Mouse (Mus musculus) heart, adult 2 months (tissue): ENCODE measurements at regions not wholly inside any gene's neighbourhood (a gene's known extent, or its start where the extent isn't known, plus 50 kb on each side); places are given as distances from the start of the nearest gene placed in this dataset.

ENCODE experiments used
- DNase-seq, 2 experiments: peaks; one replicate each; pipeline ENCODE4 v3.0.0; 2021
- H3K27ac ChIP-seq: fragments of 200-600 bp; 2 replicates; pipeline ENCODE4 v1.8.1; 2022
- H3K27me3 ChIP-seq: fragments of 200-500 bp; 2 replicates; pipeline ENCODE4 v1.6.1; 2012; ENCODE audit warnings: mild to moderate bottlenecking, low read length, inconsistent platforms, mixed read lengths; ENCODE audit not compliant: control insufficient read depth, insufficient read depth
- H3K36me3 ChIP-seq: fragments of 200-500 bp; 2 replicates; pipeline ENCODE4 v1.6.1; 2012; ENCODE audit warnings: low read length, inconsistent platforms; ENCODE audit not compliant: control insufficient read depth, insufficient read depth
- H3K4me1 ChIP-seq: fragments of 200-500 bp; 2 replicates; pipeline ENCODE4 v1.6.1; 2011; ENCODE audit warnings: low read length; ENCODE audit not compliant: control insufficient read depth, insufficient read depth
- H3K4me3 ChIP-seq: fragments of 200-600 bp; 2 replicates; pipeline ENCODE4 v1.8.1; 2022
- H3K79me2 ChIP-seq: fragments of 200-500 bp; replicated peaks from 2 replicates; pipeline ENCODE4 v1.6.1; 2012; ENCODE audit warnings: mild to moderate bottlenecking, inconsistent platforms, low read length, moderate library complexity, mixed read lengths; ENCODE audit not compliant: control insufficient read depth, insufficient read depth
- H3K9ac ChIP-seq: fragments of 200-500 bp; 2 replicates; pipeline ENCODE4 v1.6.1; 2012; ENCODE audit warnings: low read depth, mild to moderate bottlenecking, control low read depth, inconsistent platforms, low read length, mixed read lengths
- CTCF ChIP-seq: fragments of 200-600 bp; IDR thresholded peaks from 2 replicates; pipeline ENCODE4 v1.8.1; 2022; ENCODE audit warnings: antibody characterized with exemption, mild to moderate bottlenecking, moderate library complexity
- EP300 ChIP-seq: fragments of 200-500 bp; IDR thresholded peaks from 2 replicates; pipeline ENCODE4 v1.6.1; 2011; ENCODE audit warnings: low read depth, low read length, control low read depth; ENCODE audit not compliant: insufficient read depth
- POLR2A ChIP-seq: fragments of 200-500 bp; IDR thresholded peaks from 2 replicates; pipeline ENCODE4 v1.6.1; 2011; ENCODE audit warnings: mild to moderate bottlenecking, low read depth, low read length, control low read depth; ENCODE audit not compliant: insufficient read depth
- WGBS: fragments of 180-500 bp; shearing (Covaris S2); methylation state at CpG from one replicate; pipeline ENCODE4 v1.1.7; 2018; 5-methylcytosine and 5-hydroxymethylcytosine counted together
- intact Hi-C: fragments of 180-260 bp; cut with DNase I; formaldehyde crosslinking; loops from one replicate; pipeline ENCODE4 v1.15.1; 2025

DNA sequence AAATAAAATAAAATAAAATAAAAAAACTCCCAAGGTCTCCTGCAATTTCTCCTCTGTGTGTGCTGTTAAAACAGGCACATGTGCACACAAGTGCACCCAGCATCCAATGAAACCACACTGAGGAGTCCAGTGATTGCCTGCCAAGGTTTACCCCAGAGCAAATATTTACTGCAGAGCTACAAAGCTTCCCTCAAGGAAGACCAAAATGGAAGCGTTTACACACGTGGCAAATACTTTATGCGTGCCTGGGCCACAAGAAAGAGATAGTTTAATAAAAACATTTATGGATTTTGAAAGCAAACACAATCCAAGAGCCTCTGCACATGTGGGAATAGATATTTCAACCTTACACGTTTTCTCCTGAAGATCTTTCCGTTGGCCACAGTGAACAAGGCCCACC, 265.4 kb upstream of the Nfe2l3 start:
- Histone ChIP-seq H3K4me3 (no peak overlapping the region), H3K27me3 (no peaks in the 10 kb centered on the region), H3K36me3 (no peaks in the 10 kb centered on the region), H3K9ac (no peak overlapping the region), H3K4me1 (peaks cover 3% of the 10 kb centered on the region), H3K27ac (no peak overlapping the region), H3K79me2 (no peaks in the 10 kb centered on the region)
- intact Hi-C loops = loop anchor here (5.0 kb wide), 1 partner anchor 190 kb away; no protein-coding TSS in a partner anchor
- DNase-seq = no peak
- 78% methylated on average over 5 of the region's 5 CpGs for WGBS
- TF ChIP-seq CTCF (no peak), EP300 (no peak), POLR2A (no peak)

DNA sequence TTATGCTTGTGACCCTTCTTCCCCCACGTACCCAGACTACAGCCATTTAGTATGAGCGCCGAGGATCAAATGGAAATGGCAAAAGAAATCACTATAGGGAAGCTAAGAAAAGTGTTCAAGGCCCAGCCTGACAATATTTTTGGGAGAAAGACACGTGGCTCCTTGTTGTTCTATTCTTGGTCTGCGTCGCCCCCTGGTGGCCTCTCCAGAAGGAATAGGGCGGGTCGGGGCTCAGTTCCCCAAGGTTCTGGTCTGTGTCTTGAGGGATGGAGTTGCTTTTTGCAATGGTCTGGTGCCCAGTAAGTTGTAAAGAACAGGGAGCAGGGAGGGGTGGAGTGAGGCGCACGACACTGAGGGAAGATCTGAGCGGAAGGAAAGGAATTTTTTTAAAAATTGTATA, 264.4 kb upstream of the Nfe2l3 start:
- Histone ChIP-seq H3K79me2 (no peaks in the 10 kb centered on the region), H3K36me3 (no peaks in the 10 kb centered on the region), H3K4me3 (no peak overlapping the region), H3K4me1 (peaks cover 3% of the 10 kb centered on the region), H3K27me3 (no peaks in the 10 kb centered on the region; the same call in 1 of the 2 replicates), H3K9ac (no peak overlapping the region), H3K27ac (no peak overlapping the region; the same call in 1 of the 2 replicates)
- 8% methylated on average over 11 of the region's 11 CpGs for WGBS
- TF ChIP-seq EP300 (0 out of 2 replicates have a peak, but pooled peaks have one; percentile 54), CTCF (peak; percentile 88), POLR2A (no peak)
- intact Hi-C loops = loop anchor here (1.0 to 5.0 kb wide), 5 partner anchors 131 to 489 kb away; no protein-coding TSS in a partner anchor
- DNase-seq = peak; percentile 83 to 87

DNA sequence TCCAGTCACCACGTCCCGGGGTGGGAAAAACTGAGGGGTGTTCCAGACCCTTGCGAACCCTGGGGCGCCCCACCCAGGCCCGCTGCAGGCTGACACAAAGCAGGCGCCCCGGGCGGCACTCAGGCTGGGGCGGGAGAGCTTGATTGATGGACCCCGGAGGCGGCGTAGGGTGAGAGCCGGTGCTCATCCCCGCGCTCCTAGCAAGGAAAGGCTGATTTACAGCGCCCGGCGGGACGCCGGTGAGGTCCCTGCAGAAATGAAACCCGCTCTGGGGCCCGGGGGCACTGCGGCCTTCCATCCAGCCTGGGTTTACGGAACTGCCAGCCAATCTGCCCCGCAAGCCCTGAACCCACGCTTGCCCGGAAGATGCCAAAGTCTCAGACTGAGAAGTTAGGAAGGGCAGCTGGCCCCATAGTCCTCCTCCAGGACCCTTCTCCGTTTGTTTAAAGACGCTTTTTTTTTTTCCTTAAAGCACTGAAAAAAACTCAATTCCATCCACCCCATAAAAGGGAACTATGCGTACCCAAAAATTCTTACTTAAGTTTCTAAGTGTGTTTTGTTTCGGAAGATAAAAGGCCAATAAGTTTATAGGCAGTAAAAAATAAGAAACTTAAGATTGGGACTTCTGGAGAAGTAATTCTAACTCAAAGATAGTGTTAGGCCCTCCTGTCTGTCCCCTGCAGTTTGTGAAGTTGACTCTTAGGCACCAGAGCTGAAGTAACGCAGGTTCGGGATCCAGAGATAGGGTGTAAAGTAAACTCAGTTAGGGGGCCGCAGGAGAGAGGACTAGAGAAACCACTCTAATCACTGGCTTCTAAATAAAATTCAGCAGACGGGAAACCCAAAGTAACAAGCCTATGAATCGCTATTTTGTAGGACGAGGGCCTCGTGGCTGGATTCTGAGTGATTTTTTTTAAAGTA, 263.4 kb upstream of the Nfe2l3 start:
- H3K4me1 ChIP-seq = peaks cover 1% of the 10 kb centered on the region; the same call in 1 of the 2 replicates
- TF ChIP-seq POLR2A (no peak), EP300 (no peak), CTCF (no peak)
- WGBS = 25% methylated on average over 38 of the region's 38 CpGs

DNA sequence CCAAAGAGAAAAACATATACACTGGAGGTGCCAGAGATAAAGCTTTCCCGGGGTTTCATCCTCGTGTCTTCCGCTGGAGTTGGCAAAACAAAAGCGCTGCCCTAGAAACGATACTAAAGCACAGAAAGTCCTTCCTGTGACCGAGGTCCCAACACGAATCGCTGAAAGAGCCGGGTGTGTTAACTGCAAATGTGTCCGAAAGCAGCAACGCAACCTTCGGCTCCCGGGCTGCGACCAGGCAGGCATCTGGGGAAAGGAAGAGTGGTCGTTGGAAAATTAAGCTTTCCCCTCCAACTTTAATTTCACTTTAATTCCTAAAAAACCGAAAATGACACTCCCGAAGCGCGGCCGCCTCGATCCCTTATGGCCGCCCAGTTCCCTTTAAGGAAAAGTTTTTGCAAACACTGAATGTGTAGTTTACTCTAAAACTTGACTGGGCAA, 262.5 kb upstream of the Nfe2l3 start:
- peak in 1 of 2 experiments; percentile 61 for DNase-seq
- WGBS = 3% methylated on average over 22 of the region's 22 CpGs
- H3K27ac ChIP-seq = peak overlapping the region; percentile 66

More for the DNA sequence above, 263.4 kb upstream of the Nfe2l3 start:
- Histone ChIP-seq H3K27ac (peak overlapping the region; percentile 70), H3K36me3 (no peaks in the 10 kb centered on the region), H3K27me3 (peaks cover 3% of the 10 kb centered on the region), H3K9ac (peak overlapping the region; percentile 24), H3K4me3 (peak overlapping the region; percentile 41), H3K79me2 (no peaks in the 10 kb centered on the region)
- intact Hi-C loops = loop anchor here (1.0 to 5.0 kb wide), 5 partner anchors 132 to 490 kb away; no protein-coding TSS in a partner anchor
- DNase-seq = peak; percentile 53 to 70

DNA sequence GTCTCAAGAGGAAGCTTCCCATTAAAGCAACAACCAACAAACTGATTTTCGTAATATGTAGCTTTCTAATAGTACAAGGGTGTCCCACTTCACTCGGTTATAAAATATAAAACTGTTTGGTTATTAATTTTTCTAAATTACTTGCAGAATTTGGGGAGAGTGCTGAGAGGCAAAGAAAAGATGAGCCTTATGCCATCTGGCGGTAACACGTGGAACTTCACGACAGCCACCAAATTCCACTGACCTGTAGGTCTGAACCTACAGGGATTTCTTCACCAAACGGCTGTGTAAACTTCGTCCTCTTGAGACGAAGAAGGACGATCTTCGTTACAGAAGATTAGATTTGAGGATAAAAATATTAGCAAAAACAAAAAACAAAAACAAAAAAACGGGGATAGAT, 262.1 kb upstream of the Nfe2l3 start:
- Histone ChIP-seq H3K79me2 (no peaks in the 10 kb centered on the region), H3K4me1 (peaks cover 1% of the 10 kb centered on the region; the same call in 1 of the 2 replicates), H3K9ac (no peak overlapping the region; the same call in 1 of the 2 replicates), H3K36me3 (no peaks in the 10 kb centered on the region), H3K27ac (peak overlapping the region; percentile 66), H3K4me3 (peak overlapping the region; percentile 45), H3K27me3 (peaks cover 9% of the 10 kb centered on the region)
- intact Hi-C loops = loop anchor here (2.0 to 10.0 kb wide), 2 partner anchors 1544 to 1954 kb away; partner anchors contain the start of gene Tax1bp1
- TF ChIP-seq POLR2A (no peak), EP300 (no peak), CTCF (peak; percentile 66)
- peak; percentile 66 to 74 for DNase-seq
- under 1% methylated on average over 11 of the region's 11 CpGs for WGBS

More for the DNA sequence above, 262.5 kb upstream of the Nfe2l3 start:
- Histone ChIP-seq H3K27me3 (peaks cover 7% of the 10 kb centered on the region), H3K79me2 (no peaks in the 10 kb centered on the region), H3K36me3 (no peaks in the 10 kb centered on the region), H3K4me3 (peak overlapping the region; percentile 45), H3K9ac (peak overlapping the region; percentile 35), H3K4me1 (peaks cover 1% of the 10 kb centered on the region; the same call in 1 of the 2 replicates)
- intact Hi-C loops = loop anchor here (2.0 to 10.0 kb wide), 5 partner anchors 133 to 1953 kb away; partner anchors contain the start of gene Tax1bp1
- no peak for TF ChIP-seq EP300
- TF ChIP-seq POLR2A = no peak
- no peak for TF ChIP-seq CTCF
